Mouse (Mus musculus): ENCODE data around the gene Vmn2r10.
"Not testable (repeated sequence)": the region's sequence is repeated elsewhere in the genome, so short reads cannot be mapped to it uniquely, and the experiment has no call there.

Gene Vmn2r10

DNA sequence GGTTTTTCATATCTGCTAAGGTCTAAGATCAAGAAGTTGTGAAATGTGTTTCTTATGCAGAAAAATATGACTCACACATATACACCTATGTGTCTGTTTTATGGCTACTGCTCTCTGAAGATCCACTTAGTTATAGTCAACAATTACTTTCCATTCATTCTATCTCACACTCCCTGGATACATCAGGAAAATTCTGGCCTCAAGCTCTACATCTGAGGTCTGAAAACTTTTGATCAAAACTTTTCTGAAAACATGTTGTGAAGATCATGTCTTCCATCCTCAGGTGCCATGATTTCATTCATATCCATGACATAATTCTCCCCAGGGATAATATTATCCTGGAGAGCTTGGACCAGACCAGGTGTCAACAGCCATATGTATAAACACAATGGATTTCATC lies at the start of gene Vmn2r10:
Vmn2r10 (minus strand) TSS at position 101 of the 400 bp plus-strand sequence.
- DNase-seq (ENCODE audit: low spot score): not testable (repeated sequence)

- DNase-seq (ENCODE audit: low spot score): no peak
Measured at GRCm38 (mm10) chr5:109055286-109055685, 49.0 kb upstream of the Vmn2r10 start.

GRCm38 (mm10) chr5:109032591-109032990 lies 26.3 kb upstream of the Vmn2r10 start:
- peak; percentile 52 for DNase-seq (ENCODE audit: low spot score)

DNA sequence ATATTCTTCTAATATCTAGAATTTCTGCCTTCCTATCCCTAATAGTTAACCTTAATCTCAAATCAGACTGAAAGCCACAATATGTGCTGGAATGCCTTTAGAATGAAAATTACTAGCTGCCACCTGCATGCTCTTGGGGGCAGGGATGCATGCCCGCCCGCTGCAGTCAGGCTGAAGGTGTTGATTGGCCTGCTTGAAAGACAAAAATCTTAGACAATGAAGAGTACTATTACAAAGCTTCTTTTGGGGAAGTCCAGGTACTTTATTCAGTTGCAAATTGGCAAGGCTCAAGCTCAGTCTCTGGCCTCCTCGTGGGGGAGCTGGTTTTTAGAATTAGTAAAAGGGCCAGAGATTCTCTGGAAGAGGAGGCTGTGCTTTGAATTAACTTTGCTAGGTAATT lies 17.4 kb downstream of the Vmn2r10 start:
- no peak for DNase-seq (ENCODE audit: low spot score)

All from testis, postnatal 10 days (tissue).